Mouse (Mus musculus) brain, embryonic 14.5 days (tissue): Measurements from ENCODE around the gene Slpi.

Experiments used
- CTCF ChIP-seq: fragments of 200-500 bp; IDR thresholded peaks from 2 replicates; pipeline ENCODE4 v1.5.1; 2012; ENCODE audit warnings: inconsistent platforms, mild to moderate bottlenecking, moderate library complexity, borderline replicate concordance; ENCODE audit not compliant: insufficient read depth, insufficient read length; ENCODE audit errors: extremely low read depth
- POLR2A ChIP-seq: fragments of 200-500 bp; IDR thresholded peaks from 2 replicates; pipeline ENCODE4 v1.6.1; 2012; ENCODE audit warnings: mild to moderate bottlenecking, inconsistent platforms, borderline replicate concordance; ENCODE audit not compliant: poor library complexity, insufficient read depth, insufficient read length, severe bottlenecking; ENCODE audit errors: extremely low read depth

GRCm38 (mm10) chr2:164430697-164431096 lies 41.8 kb upstream of the Slpi start:
- TF ChIP-seq CTCF (no peak), POLR2A (no peak)
